Mouse (Mus musculus) spleen, embryonic (tissue): ENCODE data around the gene Pgr15l.

Experiments
- CTCF ChIA-PET: fragments of 350-600 bp; sonication (Branson Sonifier 250); formaldehyde crosslinking; loops from one replicate; lab custom pipeline; 2022; lab: Charles Lee

Pgr15l gene

GRCm38 (mm10) chrX:97072369-97072768, at the start of gene Pgr15l:
TSS of gene Pgr15l (plus strand) at chrX:97072596.
- CTCF ChIA-PET, result no interaction called here

GRCm38 (mm10) chrX:97027540-97027939, 44.9 kb upstream of the Pgr15l start:
- CTCF ChIA-PET, result no interaction called here

GRCm38 (mm10) chrX:97069816-97070215, 2.6 kb upstream of the Pgr15l start:
- CTCF ChIA-PET, result no interaction called here
